Mouse (Mus musculus) heart, embryonic 11.5 days (tissue): Measurements from ENCODE around the gene Lrp2. TPM values are rescaled to one million over a fixed set of nuclear protein-coding genes. Genes with fewer than 3 reads are reported as not detected.

Experiments
- ATAC-seq: fragments of 200-750 bp; cut with Nextera tagmentation; replicated peaks from 2 replicates; pipeline ENCODE4 v1.8.0; 2017; ENCODE audit warnings: moderate library complexity; ENCODE audit not compliant: insufficient number of reproducible peaks, low FRiP score, low TSS enrichment
- H3K27ac ChIP-seq: fragments of 300-500 bp; sonication (generic); 2 replicates; pipeline ENCODE4 v1.5.1; 2014; ENCODE audit warnings: mild to moderate bottlenecking, low read depth, low read length
- H3K27me3 ChIP-seq: fragments of 300-500 bp; sonication (generic); 2 replicates; pipeline ENCODE4 v1.6.1; 2014; ENCODE audit warnings: mild to moderate bottlenecking, low read length, mixed read lengths; ENCODE audit not compliant: control insufficient read depth, insufficient read depth
- H3K36me3 ChIP-seq: fragments of 300-500 bp; sonication (generic); 2 replicates; pipeline ENCODE4 v1.6.1; 2014; ENCODE audit warnings: mild to moderate bottlenecking, low read length, moderate library complexity, mixed read lengths; ENCODE audit not compliant: control insufficient read depth, insufficient read depth
- H3K4me1 ChIP-seq: fragments of 300-500 bp; sonication (generic); 2 replicates; pipeline ENCODE4 v1.6.1; 2014; ENCODE audit warnings: low read length; ENCODE audit not compliant: control insufficient read depth, insufficient read depth
- H3K4me2 ChIP-seq: fragments of 300-500 bp; sonication (generic); 2 replicates; pipeline ENCODE4 v1.6.1; 2014; ENCODE audit warnings: mild to moderate bottlenecking, moderate library complexity
- H3K4me3 ChIP-seq: fragments of 300-500 bp; sonication (generic); 2 replicates; pipeline ENCODE4 v1.5.1; 2014; ENCODE audit warnings: low read depth, low read length
- H3K9ac ChIP-seq: fragments of 300-500 bp; sonication (generic); 2 replicates; pipeline ENCODE4 v1.6.1; 2014; ENCODE audit warnings: mild to moderate bottlenecking, low read depth, low read length, moderate library complexity
- H3K9me3 ChIP-seq: fragments of 300-500 bp; sonication (generic); replicated peaks from 2 replicates; pipeline ENCODE4 v1.6.1; 2016; ENCODE audit warnings: low read length; ENCODE audit not compliant: control insufficient read depth
- WGBS: fragments of 180-500 bp; shearing (Covaris S2); extraction: QIAGEN DNeasy Blood & Tissue Kit; methylation state at CpG from one replicate; pipeline ENCODE4 v1.1.7; 2014; ENCODE audit not compliant: insufficient replicate concordance; 5-methylcytosine and 5-hydroxymethylcytosine counted together
- polyA plus RNA-seq: library from polyadenylated mRNA; unstranded; fragments of >200 nt; fragmentation: Nextera tagmentation; extraction: Ambion mirVana; gene quantifications from 2 replicates; pipeline ENCODE4 v1.2.1, GENCODE M21; 2014

Gene Lrp2
- polyA plus RNA-seq, 1 experiment from 2014 or later: 1.0 TPM

DNA sequence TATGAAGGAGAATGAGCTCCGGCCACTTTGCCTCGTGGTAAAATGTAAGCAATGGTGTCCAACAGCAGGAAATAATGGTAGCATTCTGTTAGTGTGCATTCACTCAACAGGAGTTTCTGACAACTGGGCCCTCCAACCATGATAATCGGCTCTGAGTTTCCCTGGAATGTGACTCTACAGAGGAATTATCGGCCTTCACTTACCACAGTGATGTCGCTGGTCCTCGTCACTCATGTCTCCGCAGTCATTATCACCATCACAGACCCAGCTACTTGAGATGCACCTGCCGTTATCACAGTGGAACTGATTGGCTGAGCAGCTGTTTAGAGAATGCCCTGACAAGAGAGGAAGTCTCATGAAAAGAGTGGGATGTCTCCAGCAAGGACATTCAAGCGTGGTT, 110.7 kb downstream of the Lrp2 start:
- no peak overlapping the region for H3K4me3 ChIP-seq
- H3K4me2 ChIP-seq: no peak overlapping the region; the same call in 1 of the 2 replicates
- ATAC-seq: no peak
- H3K9me3 ChIP-seq: no peaks in the 10 kb centered on the region
- H3K36me3 ChIP-seq: no peaks in the 10 kb centered on the region
- no peak overlapping the region for H3K27ac ChIP-seq
- WGBS: 37% methylated on average over 9 of the region's 9 CpGs
- peaks cover 23% of the 10 kb centered on the region; the same call in 1 of the 2 replicates for H3K27me3 ChIP-seq
- H3K9ac ChIP-seq: no peak overlapping the region
- H3K4me1 ChIP-seq: no peaks in the 10 kb centered on the region

DNA sequence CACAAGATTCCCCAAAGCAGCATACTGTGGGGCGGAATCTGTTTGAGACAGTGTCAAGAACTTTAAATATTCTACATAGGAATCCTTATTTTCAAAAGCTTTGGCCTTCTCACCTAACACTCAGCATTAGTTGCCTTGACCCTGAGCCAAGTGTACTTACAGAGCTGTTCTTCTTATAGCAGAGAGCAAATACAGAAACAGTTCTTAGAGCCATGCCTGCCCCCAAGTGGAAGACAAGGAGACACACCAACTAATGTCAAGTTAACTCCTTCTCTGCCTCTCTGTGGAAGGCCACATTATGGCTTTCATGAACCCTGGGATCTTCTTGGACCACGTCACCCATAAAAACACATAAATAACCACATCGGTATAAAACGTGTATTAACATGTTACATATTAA, 114.0 kb downstream of the Lrp2 start:
- no peak overlapping the region for H3K27ac ChIP-seq
- no peak overlapping the region for H3K9ac ChIP-seq
- 76% methylated on average over 4 of the region's 4 CpGs for WGBS
- H3K36me3 ChIP-seq: no peaks in the 10 kb centered on the region
- no peak overlapping the region for H3K4me2 ChIP-seq
- ATAC-seq: no peak
- no peaks in the 10 kb centered on the region for H3K9me3 ChIP-seq
- H3K4me3 ChIP-seq: no peak overlapping the region
- H3K27me3 ChIP-seq: peaks cover 16% of the 10 kb centered on the region; the same call in 1 of the 2 replicates
- no peaks in the 10 kb centered on the region for H3K4me1 ChIP-seq

GRCm38 (mm10) chr2:69463609-69464008, 122.3 kb downstream of the Lrp2 start:
- no peaks in the 10 kb centered on the region for H3K27me3 ChIP-seq
- H3K4me1 ChIP-seq: no peaks in the 10 kb centered on the region
- WGBS: 64% methylated on average over 6 of the region's 6 CpGs
- no peaks in the 10 kb centered on the region for H3K36me3 ChIP-seq
- H3K4me2 ChIP-seq: no peak overlapping the region
- no peak overlapping the region for H3K4me3 ChIP-seq
- ATAC-seq: no peak
- no peaks in the 10 kb centered on the region for H3K9me3 ChIP-seq
- H3K27ac ChIP-seq: no peak overlapping the region
- H3K9ac ChIP-seq: no peak overlapping the region

DNA sequence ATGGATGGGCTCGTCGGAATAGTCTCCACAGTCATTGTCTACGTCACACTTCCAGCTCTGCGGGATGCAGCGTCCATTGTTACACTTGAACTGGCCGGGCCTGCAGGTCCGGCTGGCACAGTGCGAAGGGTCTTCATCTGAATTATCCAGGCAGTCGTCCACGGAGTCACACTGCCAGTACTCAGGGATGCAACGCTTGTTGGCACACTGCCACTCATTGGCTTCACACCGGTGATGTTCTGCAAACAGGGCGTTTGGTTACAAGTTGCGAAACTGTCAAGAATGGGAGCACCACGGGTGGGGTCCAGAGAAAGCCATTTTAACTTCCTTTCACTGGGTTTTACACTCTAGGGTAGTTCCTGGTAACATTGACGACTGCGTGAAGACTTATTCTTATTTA, 126.4 kb downstream of the Lrp2 start:
- 89% methylated on average over 17 of the region's 17 CpGs for WGBS
- ATAC-seq: no peak

DNA sequence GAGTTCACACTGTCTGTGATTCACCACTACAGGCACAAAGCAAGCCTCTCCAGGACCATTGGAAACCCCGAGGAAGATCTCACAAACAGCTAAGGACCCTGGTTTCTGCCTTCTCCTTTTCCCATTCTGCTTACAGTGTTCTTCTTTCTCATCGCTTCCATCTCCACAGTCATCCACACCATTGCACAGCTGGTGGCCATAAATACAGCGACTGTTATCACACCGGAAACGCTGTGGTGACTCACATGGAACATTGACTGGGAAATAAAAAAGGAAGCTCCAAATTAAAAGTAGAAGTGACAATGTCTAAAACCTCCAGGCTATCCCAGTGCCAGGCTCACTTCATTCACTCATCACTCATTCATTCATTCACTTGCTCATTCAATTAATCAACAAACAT, 134.7 kb downstream of the Lrp2 start:
- Histone ChIP-seq H3K4me1 (no peaks in the 10 kb centered on the region), H3K9ac (no peak overlapping the region), H3K27ac (no peak overlapping the region), H3K36me3 (no peaks in the 10 kb centered on the region), H3K4me2 (no peak overlapping the region), H3K9me3 (no peaks in the 10 kb centered on the region), H3K27me3 (no peaks in the 10 kb centered on the region), H3K4me3 (no peak overlapping the region)
- ATAC-seq: no peak
- WGBS: 79% methylated on average over 5 of the region's 5 CpGs

More for the DNA sequence above, 126.4 kb downstream of the Lrp2 start:
- no peaks in the 10 kb centered on the region for H3K9me3 ChIP-seq
- H3K27me3 ChIP-seq: no peaks in the 10 kb centered on the region
- H3K9ac ChIP-seq: no peak overlapping the region
- no peaks in the 10 kb centered on the region for H3K36me3 ChIP-seq
- H3K4me3 ChIP-seq: no peak overlapping the region
- no peak overlapping the region for H3K27ac ChIP-seq
- no peaks in the 10 kb centered on the region for H3K4me1 ChIP-seq
- no peak overlapping the region for H3K4me2 ChIP-seq

DNA sequence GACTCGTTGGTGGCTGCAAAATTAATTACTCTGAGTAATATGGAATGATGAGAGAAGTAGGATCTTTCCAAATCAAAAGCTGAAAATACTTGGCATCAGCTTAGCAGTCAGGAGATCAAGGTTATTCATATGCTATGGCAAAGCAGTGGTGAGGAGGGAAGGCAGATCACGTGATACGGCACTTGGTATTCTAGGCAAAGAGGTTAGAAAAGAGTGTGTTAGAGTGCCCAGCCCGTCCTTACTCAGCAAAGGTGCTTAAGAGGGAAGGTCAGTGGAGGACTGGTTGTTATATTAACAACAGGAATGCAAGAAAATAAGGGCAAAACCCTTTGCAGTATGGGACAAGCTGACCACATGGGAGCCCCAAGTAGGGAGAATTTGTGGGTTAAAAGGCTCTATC, 137.3 kb downstream of the Lrp2 start:
- H3K4me2 ChIP-seq: no peak overlapping the region
- H3K27ac ChIP-seq: no peak overlapping the region
- no peaks in the 10 kb centered on the region for H3K27me3 ChIP-seq
- no peak overlapping the region for H3K9ac ChIP-seq
- H3K9me3 ChIP-seq: no peaks in the 10 kb centered on the region
- H3K4me1 ChIP-seq: no peaks in the 10 kb centered on the region
- WGBS: 80% methylated on average over 4 of the region's 4 CpGs
- ATAC-seq: no peak
- H3K36me3 ChIP-seq: no peaks in the 10 kb centered on the region
- no peak overlapping the region for H3K4me3 ChIP-seq

- H3K4me1 ChIP-seq: no peaks in the 10 kb centered on the region
- no peaks in the 10 kb centered on the region for H3K9me3 ChIP-seq
- ATAC-seq: no peak
- WGBS: 56% methylated on average over 4 of the region's 4 CpGs
- H3K36me3 ChIP-seq: no peaks in the 10 kb centered on the region
- no peaks in the 10 kb centered on the region for H3K27me3 ChIP-seq
- H3K4me3 ChIP-seq: no peak overlapping the region
- no peak overlapping the region for H3K9ac ChIP-seq
- no peak overlapping the region for H3K4me2 ChIP-seq
- no peak overlapping the region for H3K27ac ChIP-seq
Measured at GRCm38 (mm10) chr2:69445896-69446472, 139.9 kb downstream of the Lrp2 start.

- no peak for ATAC-seq
- no peak overlapping the region for H3K4me2 ChIP-seq
- no peak overlapping the region for H3K4me3 ChIP-seq
- H3K27me3 ChIP-seq: no peaks in the 10 kb centered on the region
- H3K9me3 ChIP-seq: no peaks in the 10 kb centered on the region
- no peak overlapping the region for H3K27ac ChIP-seq
- 30% methylated on average over 3 of the region's 3 CpGs for WGBS
- H3K36me3 ChIP-seq: no peaks in the 10 kb centered on the region
- no peak overlapping the region for H3K9ac ChIP-seq
- no peaks in the 10 kb centered on the region for H3K4me1 ChIP-seq
Measured at GRCm38 (mm10) chr2:69441656-69442055, 144.2 kb downstream of the Lrp2 start.

- no peak overlapping the region for H3K4me3 ChIP-seq
- no peaks in the 10 kb centered on the region for H3K27me3 ChIP-seq
- no peak overlapping the region for H3K27ac ChIP-seq
- no peaks in the 10 kb centered on the region for H3K4me1 ChIP-seq
- WGBS: 34% methylated on average over 3 of the region's 3 CpGs
- H3K9ac ChIP-seq: no peak overlapping the region
- no peaks in the 10 kb centered on the region for H3K36me3 ChIP-seq
- no peak for ATAC-seq
- H3K9me3 ChIP-seq: no peaks in the 10 kb centered on the region
- H3K4me2 ChIP-seq: no peak overlapping the region
Measured at GRCm38 (mm10) chr2:69428116-69428515, 157.7 kb downstream of the Lrp2 start.
